Mouse (Mus musculus): ENCODE measurements around the gene Ndufv2. TPM values are rescaled to one million over a fixed set of nuclear protein-coding genes. Genes with fewer than 3 reads are reported as not detected.
A peak's percentile ranks its signal among the peaks of the same experiment; 100 is the strongest.

Ndufv2 gene
- polyA plus RNA-seq, 2 experiments, result 115 to 315 TPM

DNA sequence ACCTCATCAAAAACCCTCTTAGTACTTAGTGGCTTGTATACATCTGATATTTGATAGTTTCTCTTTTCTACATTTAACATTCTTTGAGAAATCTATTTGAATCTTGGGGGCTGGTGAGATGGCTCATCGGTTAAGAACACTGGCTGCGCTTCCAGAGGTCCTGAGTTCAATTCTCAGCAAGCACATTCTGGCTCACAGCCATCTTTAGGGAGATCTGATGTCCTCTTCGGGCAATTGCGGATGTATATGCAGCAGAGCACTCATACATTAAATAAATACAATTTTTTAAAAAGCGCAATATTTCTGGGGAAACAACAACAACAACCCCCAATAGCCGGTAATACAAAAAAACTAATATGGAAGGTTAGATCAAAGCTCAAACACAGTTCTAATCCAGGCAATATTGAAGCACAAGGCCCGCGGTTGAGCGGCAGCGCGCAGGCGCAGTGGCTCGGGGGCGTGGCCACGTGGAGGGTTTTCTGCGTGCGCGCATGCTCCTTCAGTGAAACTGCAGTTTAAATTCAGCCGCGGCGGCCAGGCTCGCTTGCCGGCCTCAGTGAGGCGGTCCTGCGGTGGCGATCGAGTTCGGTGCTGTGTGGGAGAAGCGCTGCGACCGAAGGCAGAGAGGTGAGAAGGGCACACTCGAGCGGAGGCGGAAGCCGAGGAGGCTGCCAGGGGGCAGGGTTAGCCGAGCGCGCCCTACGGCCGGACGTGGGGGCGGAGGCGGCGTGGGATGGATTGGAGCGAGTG, 21.9 kb upstream of the Ndufv2 start, which contains the start of gene Ddx11:
Ddx11 (plus strand) TSS at position 455 of the 750 bp plus-strand sequence.
- ATAC-seq (ENCODE audit: low FRiP score, low read depth), result peak; percentile 81
- 6% methylated on average over 44 of the region's 45 CpGs for WGBS
- H3K9ac ChIP-seq (ENCODE audit: low read depth, low read length, severe bottlenecking), result peak within 1 kb of the TSS; percentile 60
- peak within 1 kb of the TSS; percentile 85 for H3K4me3 ChIP-seq (replicated peaks; ENCODE audit: low read length)
- no peaks in the 10 kb centered on the region for H3K9me3 ChIP-seq (ENCODE audit: control insufficient read depth, low read length)
- H3K4me2 ChIP-seq (replicated peaks; ENCODE audit: low read depth, low read length, severe bottlenecking), result peak within 1 kb of the TSS; percentile 50
- H3K27me3 ChIP-seq (ENCODE audit: control insufficient read depth, insufficient read depth, low read length), result no peaks in the 10 kb centered on the region
- H3K36me3 ChIP-seq (ENCODE audit: control insufficient read depth, insufficient read depth, low read length), result peaks cover 32% of the 10 kb centered on the region
- TF ChIP-seq POLR2A (IDR thresholded peaks at IDR 0.05; ENCODE audit: borderline replicate concordance, extremely low read depth, insufficient read depth, insufficient read length), result peak; percentile 87; the same call in 1 of the 2 replicates
- H3K27ac ChIP-seq (replicated peaks; ENCODE audit: low read depth, low read length), result peak within 1 kb of the TSS; percentile 80
- peaks cover 8% of the 10 kb centered on the region for H3K4me1 ChIP-seq (ENCODE audit: control insufficient read depth, insufficient read depth, low read length)
- peak; percentile 90 for DNase-seq (ENCODE audit: low spot score)

DNA sequence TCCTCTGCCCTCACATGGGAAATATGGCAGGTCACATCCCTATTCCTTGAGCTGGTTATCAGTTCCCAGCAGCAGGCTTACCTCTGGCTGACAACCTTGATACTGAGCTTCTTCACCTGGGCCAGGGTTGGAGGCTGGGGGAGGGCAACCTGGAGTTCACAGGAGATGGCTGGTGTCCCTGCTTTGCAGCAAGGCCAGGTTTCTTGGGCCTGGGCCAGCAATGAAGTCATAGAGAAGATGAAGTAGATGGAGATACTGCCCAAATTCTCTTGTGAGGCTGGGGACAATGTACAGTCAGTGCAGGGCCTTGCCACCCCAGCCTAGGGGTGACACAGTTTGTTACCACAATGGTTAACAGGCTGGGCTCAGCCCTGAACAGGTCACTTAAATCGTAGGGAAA, 19.3 kb upstream of the Ndufv2 start:
- Histone ChIP-seq H3K4me2 (replicated peaks; ENCODE audit: low read depth, low read length, severe bottlenecking) (no peak overlapping the region), H3K27ac (replicated peaks; ENCODE audit: low read depth, low read length) (no peak overlapping the region), H3K4me3 (replicated peaks; ENCODE audit: low read length) (no peak overlapping the region), H3K9ac (ENCODE audit: low read depth, low read length, severe bottlenecking) (no peak overlapping the region), H3K27me3 (ENCODE audit: control insufficient read depth, insufficient read depth, low read length) (no peaks in the 10 kb centered on the region), H3K9me3 (ENCODE audit: control insufficient read depth, low read length) (no peaks in the 10 kb centered on the region), H3K36me3 (ENCODE audit: control insufficient read depth, insufficient read depth, low read length) (peaks cover 43% of the 10 kb centered on the region), H3K4me1 (ENCODE audit: control insufficient read depth, insufficient read depth, low read length) (peaks cover 8% of the 10 kb centered on the region)
- TF ChIP-seq POLR2A (IDR thresholded peaks at IDR 0.05; ENCODE audit: borderline replicate concordance, extremely low read depth, insufficient read depth, insufficient read length), result no peak
- WGBS, result 94% methylated on average over 1 of the region's 1 CpGs
- ATAC-seq (ENCODE audit: low FRiP score, low read depth) (no peak), DNase-seq (ENCODE audit: low spot score) (no peak)

DNA sequence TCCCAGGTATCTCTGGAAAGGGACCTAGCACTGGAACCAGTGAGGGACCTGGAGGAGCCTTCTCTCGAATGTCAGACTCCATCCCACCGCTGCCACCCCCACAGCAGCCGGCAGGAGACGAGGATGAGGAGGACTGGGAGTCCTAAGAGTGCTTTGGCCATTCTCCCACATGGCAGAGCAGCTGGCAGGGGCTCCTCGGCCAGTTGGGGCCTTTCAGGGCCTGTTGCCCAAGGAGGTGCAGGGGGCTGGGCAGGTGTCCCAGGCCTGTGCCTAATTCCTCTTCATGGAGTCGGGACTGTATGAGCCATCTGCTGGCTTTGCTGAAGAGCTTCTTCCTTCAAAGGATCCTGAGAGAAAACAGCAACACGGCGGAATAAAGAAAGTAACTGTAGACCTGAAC, 17.6 kb upstream of the Ndufv2 start:
- Histone ChIP-seq H3K4me3 (replicated peaks; ENCODE audit: low read length) (no peak overlapping the region), H3K27me3 (ENCODE audit: control insufficient read depth, insufficient read depth, low read length) (no peaks in the 10 kb centered on the region), H3K9me3 (ENCODE audit: control insufficient read depth, low read length) (no peaks in the 10 kb centered on the region), H3K27ac (replicated peaks; ENCODE audit: low read depth, low read length) (no peak overlapping the region), H3K4me1 (ENCODE audit: control insufficient read depth, insufficient read depth, low read length) (no peaks in the 10 kb centered on the region), H3K4me2 (replicated peaks; ENCODE audit: low read depth, low read length, severe bottlenecking) (no peak overlapping the region), H3K9ac (ENCODE audit: low read depth, low read length, severe bottlenecking) (no peak overlapping the region), H3K36me3 (ENCODE audit: control insufficient read depth, insufficient read depth, low read length) (peaks cover 60% of the 10 kb centered on the region)
- DNase-seq (ENCODE audit: low spot score) (no peak), ATAC-seq (ENCODE audit: low FRiP score, low read depth) (no peak)
- 84% methylated on average over 8 of the region's 8 CpGs for WGBS
- TF ChIP-seq POLR2A (IDR thresholded peaks at IDR 0.05; ENCODE audit: borderline replicate concordance, extremely low read depth, insufficient read depth, insufficient read length), result no peak

DNA sequence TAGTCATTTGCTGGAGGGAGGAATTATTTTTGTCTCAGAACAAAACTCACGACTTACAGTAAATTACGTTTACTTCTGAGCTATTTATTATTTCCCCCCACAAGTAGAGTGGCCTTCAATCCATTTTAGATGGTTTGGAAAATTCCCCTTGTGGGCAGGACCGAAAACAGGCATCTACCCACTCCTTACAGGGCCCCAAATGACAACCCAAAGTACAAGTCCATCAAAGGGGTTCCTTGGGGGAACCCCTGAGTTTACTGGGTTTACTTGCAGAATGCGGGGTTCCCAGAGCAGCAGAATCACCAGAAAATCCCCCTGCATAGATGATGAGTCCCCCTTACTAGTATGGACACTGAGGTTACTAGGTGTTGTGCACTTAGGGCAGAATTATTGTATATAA, 10.8 kb upstream of the Ndufv2 start:
- Histone ChIP-seq H3K9me3 (ENCODE audit: control insufficient read depth, low read length) (no peaks in the 10 kb centered on the region), H3K9ac (ENCODE audit: low read depth, low read length, severe bottlenecking) (peak overlapping the region; percentile 73), H3K36me3 (ENCODE audit: control insufficient read depth, insufficient read depth, low read length) (peaks cover 36% of the 10 kb centered on the region), H3K4me1 (ENCODE audit: control insufficient read depth, insufficient read depth, low read length) (peaks cover 10% of the 10 kb centered on the region), H3K27me3 (ENCODE audit: control insufficient read depth, insufficient read depth, low read length) (no peaks in the 10 kb centered on the region), H3K4me3 (replicated peaks; ENCODE audit: low read length) (peak overlapping the region; percentile 85), H3K27ac (replicated peaks; ENCODE audit: low read depth, low read length) (no peak overlapping the region), H3K4me2 (replicated peaks; ENCODE audit: low read depth, low read length, severe bottlenecking) (peak overlapping the region; percentile 71)
- no peak for ATAC-seq (ENCODE audit: low FRiP score, low read depth)
- no peak for TF ChIP-seq POLR2A (IDR thresholded peaks at IDR 0.05; ENCODE audit: borderline replicate concordance, extremely low read depth, insufficient read depth, insufficient read length)
- no peak for DNase-seq (ENCODE audit: low spot score)
- WGBS, result 36% methylated on average over 4 of the region's 4 CpGs

DNA sequence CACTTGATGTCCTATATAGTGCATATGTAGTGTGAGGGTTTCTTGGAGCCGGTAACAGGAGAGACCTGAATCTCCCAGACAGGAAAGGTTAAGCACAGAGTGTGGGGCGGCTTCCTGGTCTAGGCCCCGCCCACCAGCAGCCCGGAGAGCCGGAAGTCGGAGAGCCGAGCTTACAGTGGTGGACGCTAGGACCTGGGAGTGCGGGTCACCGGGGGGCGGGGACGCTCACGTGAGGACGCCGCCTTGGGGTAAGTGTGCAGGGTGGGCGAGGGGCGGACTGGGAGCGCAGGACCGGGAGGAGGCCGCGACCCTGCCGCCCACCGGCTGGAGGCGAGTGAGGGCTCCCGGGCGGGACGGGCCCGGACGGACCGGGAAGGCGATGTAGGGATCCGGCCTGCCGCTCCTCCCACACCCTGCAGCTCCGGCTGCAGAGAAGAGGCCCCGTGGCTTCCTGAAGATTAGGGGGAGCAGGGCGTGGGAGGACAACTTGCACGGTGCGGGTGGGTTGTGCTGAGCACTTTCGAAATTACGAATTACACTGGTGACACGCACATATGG, 10.1 kb upstream of the Ndufv2 start, which contains the start of gene Washc1:
Washc1 (plus strand) TSS at position 144 of the 558 bp plus-strand sequence.
- H3K9me3 ChIP-seq (ENCODE audit: control insufficient read depth, low read length), result no peaks in the 10 kb centered on the region
- under 1% methylated on average over 33 of the region's 41 CpGs for WGBS
- H3K4me1 ChIP-seq (ENCODE audit: control insufficient read depth, insufficient read depth, low read length), result peaks cover 10% of the 10 kb centered on the region
- DNase-seq (ENCODE audit: low spot score) (peak; percentile 91), ATAC-seq (ENCODE audit: low FRiP score, low read depth) (peak; percentile 99)
- H3K4me2 ChIP-seq (replicated peaks; ENCODE audit: low read depth, low read length, severe bottlenecking), result peak within 1 kb of the TSS; percentile 71
- peaks cover 30% of the 10 kb centered on the region for H3K36me3 ChIP-seq (ENCODE audit: control insufficient read depth, insufficient read depth, low read length)
- peak within 1 kb of the TSS; percentile 55 for H3K27ac ChIP-seq (replicated peaks; ENCODE audit: low read depth, low read length)
- H3K27me3 ChIP-seq (ENCODE audit: control insufficient read depth, insufficient read depth, low read length), result no peaks in the 10 kb centered on the region
- H3K4me3 ChIP-seq (replicated peaks; ENCODE audit: low read length), result peak within 1 kb of the TSS; percentile 85
- TF ChIP-seq POLR2A (IDR thresholded peaks at IDR 0.05; ENCODE audit: borderline replicate concordance, extremely low read depth, insufficient read depth, insufficient read length), result 0 out of 2 replicates have a peak, but pooled peaks have one; percentile 39
- peak within 1 kb of the TSS; percentile 73 for H3K9ac ChIP-seq (ENCODE audit: low read depth, low read length, severe bottlenecking)
